Mouse (Mus musculus) mouse trophoblast stem cell (cell line): ENCODE measurements around the gene Yif1a.

Experiments used
- in situ Hi-C, 2 experiments: fragments of 300-500 bp; cut with MseI, MboI; formaldehyde crosslinking; loops; 2 replicates in 1 of 2; 3 replicates in 1 of 2; pipeline ENCODE4 v1.15.1; 2025

Yif1a gene

GRCm38 (mm10) chr19:5060365-5061330 lies 27.7 kb upstream of the Yif1a start:
- in situ Hi-C loops, result no loop called here

- in situ Hi-C loops, result no loop called here
These were observed 26.3 kb upstream of the Yif1a start for GRCm38 (mm10) chr19:5062041-5062440.

DNA sequence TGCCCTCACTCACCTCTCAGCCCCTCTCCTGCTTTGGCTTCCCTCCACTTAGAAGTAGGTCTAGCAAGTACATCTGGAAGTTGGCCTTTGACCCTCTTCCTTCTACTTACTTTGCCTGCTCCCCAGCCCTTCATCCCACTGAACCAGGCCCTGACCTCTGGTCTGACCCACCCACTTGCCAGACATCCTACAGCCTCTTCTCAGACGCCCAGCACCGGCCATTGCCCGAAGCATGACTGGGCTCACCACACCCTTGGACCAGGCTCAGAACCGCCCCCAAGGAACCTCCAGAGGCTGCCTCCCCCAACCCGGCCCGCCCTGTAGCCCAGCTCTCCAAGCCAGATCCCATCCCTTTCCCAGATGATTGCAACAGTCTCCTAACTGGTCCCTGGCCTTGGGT lies 25.9 kb upstream of the Yif1a start:
- in situ Hi-C loops, result no loop called here

DNA sequence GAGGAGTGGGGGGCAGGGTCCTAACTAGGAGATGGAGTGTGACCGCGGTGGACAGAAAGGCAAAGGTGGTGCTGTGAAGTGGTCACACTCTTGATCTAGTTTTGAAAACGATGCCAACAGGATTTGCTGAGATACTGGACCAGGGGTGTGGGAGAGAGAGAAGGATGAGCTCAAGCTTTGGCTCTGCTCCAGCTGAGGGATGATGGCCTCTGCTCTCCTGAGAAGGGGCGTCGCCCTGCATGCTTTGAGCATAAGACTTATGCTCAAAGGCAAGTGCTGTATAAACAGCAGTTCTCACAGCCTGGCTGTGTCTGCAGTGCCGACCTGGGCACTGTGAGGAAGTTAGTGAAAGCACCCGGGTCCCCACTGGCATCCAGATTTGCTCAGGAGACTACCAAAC lies 23.2 kb upstream of the Yif1a start:
- in situ Hi-C loops, result no loop called here

GRCm38 (mm10) chr19:5067040-5067799 lies 21.1 kb upstream of the Yif1a start:
- in situ Hi-C loops, result no loop called here

DNA sequence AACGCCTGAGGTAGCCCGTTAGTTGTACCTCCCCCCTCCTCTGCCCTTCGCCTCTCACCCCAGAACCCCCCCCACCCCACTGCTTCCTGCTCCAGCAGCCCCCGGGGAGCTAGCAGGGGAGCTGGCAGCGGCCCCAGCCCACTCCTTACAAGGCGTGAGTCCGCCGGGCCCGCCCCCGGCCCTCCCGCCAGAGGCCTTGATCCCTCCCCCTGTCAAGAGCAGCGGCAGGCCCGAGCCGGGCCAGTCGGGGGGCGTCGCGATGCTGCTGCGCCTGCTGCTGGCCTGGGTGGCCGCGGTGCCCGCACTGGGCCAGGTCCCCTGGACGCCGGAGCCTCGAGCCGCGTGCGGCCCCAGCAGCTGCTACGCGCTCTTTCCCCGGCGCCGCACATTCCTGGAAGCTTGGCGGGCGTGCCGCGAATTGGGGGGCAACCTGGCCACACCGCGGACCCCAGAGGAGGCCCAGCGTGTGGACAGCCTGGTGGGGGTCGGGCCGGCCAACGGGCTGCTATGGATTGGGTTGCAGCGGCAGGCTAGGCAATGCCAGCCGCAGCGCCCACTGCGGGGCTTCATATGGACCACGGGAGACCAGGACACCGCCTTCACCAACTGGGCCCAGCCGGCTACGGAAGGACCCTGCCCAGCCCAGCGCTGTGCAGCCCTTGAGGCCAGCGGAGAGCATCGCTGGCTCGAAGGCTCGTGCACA lies 20.3 kb upstream of the Yif1a start, which contains the start of gene Cd248:
Gene Cd248, plus strand, starts transcription at position 212 of the 703 bp plus-strand sequence.
- in situ Hi-C loops, result no loop called here

DNA sequence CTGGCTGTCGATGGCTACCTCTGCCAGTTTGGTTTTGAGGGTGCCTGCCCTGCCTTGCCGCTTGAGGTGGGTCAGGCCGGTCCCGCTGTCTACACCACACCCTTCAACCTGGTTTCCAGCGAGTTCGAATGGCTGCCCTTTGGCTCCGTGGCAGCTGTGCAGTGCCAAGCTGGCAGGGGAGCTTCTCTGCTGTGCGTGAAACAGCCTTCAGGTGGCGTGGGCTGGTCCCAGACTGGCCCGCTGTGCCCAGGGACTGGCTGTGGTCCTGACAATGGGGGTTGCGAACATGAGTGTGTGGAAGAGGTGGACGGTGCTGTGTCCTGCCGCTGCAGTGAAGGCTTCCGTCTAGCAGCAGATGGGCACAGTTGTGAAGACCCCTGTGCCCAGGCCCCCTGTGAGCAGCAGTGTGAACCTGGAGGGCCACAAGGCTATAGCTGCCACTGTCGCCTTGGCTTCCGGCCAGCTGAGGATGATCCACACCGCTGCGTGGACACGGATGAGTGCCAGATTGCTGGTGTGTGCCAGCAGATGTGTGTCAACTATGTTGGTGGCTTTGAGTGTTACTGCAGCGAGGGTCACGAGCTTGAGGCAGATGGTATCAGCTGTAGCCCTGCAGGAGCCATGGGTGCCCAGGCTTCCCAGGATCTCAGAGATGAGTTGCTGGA lies 19.6 kb upstream of the Yif1a start:
- in situ Hi-C loops, result no loop called here

DNA sequence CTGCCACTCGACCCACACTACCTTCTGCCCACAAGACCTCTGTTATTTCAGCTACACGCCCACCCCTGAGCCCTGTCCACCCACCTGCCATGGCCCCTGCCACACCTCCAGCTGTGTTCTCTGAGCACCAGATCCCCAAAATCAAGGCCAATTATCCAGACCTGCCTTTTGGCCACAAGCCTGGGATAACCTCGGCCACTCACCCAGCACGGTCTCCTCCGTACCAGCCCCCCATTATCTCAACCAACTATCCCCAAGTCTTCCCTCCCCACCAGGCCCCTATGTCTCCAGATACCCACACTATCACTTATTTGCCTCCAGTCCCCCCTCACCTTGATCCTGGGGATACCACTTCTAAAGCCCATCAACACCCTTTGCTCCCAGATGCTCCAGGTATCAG lies 18.9 kb upstream of the Yif1a start:
- in situ Hi-C loops, result no loop called here

DNA sequence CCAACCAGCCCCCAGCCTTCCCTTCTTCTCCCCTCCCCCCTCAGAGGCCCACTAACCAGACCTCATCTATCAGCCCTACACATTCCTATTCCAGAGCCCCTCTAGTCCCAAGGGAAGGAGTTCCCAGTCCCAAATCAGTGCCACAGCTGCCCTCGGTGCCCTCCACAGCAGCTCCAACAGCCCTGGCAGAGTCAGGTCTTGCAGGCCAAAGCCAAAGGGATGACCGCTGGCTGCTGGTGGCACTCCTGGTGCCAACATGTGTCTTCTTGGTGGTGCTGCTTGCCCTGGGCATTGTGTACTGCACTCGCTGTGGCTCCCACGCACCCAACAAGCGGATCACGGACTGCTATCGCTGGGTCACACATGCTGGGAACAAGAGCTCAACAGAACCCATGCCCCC lies 18.4 kb upstream of the Yif1a start:
- in situ Hi-C loops, result no loop called here

DNA sequence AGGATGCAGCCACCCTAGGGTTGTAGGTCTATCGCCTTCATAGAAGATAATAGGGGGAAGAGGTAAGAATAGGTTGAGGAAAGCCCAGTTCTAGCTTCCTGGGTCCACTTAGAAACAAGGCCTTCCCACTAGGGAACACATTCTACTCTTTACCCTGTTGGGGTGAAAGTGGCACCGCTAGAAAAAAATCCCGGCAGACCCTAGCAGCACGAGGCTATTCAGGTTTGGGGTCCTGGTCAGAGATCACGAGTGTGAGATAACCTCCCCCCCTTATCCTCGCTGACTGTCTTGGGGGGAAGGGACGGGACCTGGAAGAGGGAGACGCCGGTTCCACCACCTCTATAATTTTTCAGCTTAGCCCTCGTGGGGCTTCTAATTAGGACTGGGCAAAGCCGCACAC lies 17.3 kb upstream of the Yif1a start:
- in situ Hi-C loops, result no loop called here

DNA sequence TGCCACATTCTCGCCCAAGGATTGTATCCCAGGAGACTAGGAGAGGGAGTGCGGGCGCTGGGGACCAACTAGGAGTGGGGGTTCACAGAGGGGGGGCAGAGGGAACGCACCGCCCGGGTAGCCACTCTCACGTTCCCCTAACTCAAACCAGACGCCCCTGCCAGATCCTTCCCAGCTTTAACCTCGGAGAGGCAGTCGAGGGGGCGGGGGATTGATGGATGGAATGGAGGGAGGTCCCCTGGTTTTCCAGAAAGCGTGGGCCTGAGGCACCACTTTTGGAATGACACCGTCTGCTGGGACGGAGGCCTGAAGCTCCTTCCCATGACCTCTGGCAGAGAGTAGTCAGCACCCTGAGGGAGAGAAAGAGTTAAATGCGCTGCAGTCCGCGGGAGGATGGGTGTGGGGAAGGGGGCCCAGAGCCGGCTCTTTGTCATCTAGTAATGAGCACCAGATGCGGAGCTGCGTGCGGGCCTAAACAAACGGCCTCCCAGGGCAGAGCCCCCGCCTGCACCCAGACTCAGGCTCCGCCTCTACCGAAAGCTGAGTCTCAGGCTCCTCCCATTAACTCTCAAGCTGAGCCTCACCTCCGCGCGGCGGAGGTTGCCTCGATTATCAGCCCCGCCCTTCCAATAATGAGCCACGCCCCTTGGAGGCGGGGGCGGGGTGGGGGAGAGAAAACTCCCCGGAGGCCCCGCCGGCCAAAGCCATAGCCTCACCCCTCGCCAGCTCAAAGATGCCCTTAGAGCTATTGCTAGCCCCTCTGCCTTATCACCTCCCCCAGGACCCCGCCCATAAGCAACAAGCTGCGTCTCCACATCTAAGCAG lies 16.6 kb upstream of the Yif1a start:
- in situ Hi-C loops, result no loop called here

DNA sequence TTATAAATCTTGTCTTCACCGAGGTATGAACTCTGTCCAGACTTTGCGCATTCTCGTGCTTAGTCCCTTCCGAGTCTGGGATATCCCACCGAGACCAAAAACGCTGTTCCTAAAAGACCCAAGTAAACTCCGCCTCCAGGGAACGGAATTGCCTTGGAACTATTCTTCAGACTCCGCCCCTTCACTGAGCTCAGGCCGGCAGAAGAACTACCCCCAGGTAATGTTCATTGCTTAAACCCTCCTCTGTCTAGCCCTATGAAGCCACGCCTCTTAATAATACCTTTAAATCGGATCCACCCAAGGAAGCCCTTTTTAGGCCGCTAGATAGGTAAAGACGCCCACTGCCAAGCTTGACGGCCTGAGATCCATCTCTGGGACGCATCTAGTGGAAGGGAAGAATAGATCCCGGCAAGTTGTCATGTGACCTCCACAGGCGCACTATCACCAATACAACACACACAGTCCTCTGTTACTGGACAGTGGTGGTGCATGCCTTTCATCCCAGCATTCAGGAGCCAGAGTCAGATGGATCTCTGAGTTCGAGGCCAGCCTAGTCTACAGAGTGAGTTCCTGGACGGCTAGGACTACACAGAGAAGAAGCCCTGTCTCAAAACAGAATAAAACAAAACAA lies 15.8 kb upstream of the Yif1a start:
- in situ Hi-C loops, result no loop called here

DNA sequence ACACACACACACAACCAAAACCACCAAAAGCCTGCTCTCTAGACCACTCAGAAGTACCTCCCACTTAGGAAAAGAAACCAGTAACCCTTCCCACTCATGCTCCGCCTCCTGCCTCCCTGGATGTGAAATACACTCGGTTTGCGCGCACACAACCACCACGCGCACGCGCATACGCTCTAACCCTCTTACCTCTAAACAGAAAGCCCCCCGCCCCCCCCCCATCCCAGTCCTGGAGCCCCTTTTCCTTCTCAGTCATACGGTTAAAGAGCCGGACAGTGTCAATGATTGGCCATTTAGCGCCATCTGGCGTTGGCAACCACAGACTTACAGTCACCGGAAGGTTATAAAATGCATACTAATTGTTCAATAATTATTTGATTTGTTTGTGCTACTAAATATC lies 15.3 kb upstream of the Yif1a start:
- in situ Hi-C loops, result no loop called here

GRCm38 (mm10) chr19:5073518-5073917 lies 14.8 kb upstream of the Yif1a start:
- in situ Hi-C loops, result no loop called here

GRCm38 (mm10) chr19:5079279-5079678 lies 9.1 kb upstream of the Yif1a start:
- in situ Hi-C loops, result no loop called here

GRCm38 (mm10) chr19:5082005-5082404 lies 6.3 kb upstream of the Yif1a start:
- in situ Hi-C loops, result no loop called here

GRCm38 (mm10) chr19:5082596-5082995 lies 5.7 kb upstream of the Yif1a start:
- in situ Hi-C loops, result no loop called here

DNA sequence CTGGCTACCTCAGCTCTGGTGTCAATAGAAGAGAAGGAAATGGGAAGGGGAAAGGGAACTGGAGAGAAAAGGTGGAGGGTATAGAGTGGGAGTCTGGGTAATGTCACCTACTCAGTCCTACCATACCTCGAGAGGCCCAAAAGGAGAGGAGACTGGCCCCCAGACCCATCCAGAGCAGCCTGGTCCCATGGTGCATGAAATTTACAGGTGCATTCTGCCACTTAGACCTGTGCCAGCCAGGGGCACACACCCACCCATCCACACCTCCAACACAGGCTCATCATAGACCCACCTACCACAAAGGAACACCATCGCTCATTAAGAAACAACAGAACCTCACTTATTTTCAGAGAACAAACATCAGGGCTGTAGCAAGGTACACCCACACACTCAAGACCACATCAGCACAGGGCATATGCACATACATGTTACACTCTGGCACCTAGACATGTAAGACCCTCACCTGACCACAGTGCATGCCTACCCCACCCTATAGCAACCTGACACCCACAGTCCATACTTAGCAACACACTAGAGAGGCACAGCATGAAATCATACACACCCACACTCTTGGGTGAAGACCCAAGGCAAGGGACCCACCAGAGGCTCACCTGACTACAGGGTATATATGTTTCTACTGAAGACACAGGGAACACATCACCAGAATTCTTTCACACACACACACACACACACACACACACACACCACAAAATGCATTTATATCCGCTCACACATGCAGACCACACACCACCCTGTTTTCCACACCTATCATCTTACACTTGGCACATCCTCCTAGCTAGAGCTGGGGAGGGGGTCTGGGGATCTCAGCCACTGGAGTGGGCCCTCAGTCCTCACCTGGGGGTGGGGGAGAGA lies 4.1 kb upstream of the Yif1a start:
- in situ Hi-C loops, result no loop called here

GRCm38 (mm10) chr19:5084834-5085144 lies 3.5 kb upstream of the Yif1a start:
- in situ Hi-C loops, result no loop called here
